Mouse (Mus musculus) thymus, adult 18-20 months (tissue): ENCODE results near the gene Fbxo22.
"Not testable (repeated sequence)": the region's sequence is repeated elsewhere in the genome, so short reads cannot be mapped to it uniquely, and the experiment has no call there.

Source experiments
- DNase-seq, 2 experiments: peaks; one replicate each; pipeline ENCODE4 v3.0.0; 2022; ENCODE audit warnings: mixed read lengths in 2 of 2

The Fbxo22 gene

GRCm38 (mm10) chr9:55208790-55209481 is at the start of gene Fbxo22:
Gene Fbxo22, plus strand, starts transcription at chr9:55208925.
- peak; percentile 60 to 67 for DNase-seq

GRCm38 (mm10) chr9:55170655-55171412 is 37.9 kb upstream of the Fbxo22 start:
- no peak for DNase-seq

- no peak for DNase-seq
Observed at GRCm38 (mm10) chr9:55172195-55172685, 36.5 kb upstream of the Fbxo22 start.

GRCm38 (mm10) chr9:55174235-55174634 is 34.5 kb upstream of the Fbxo22 start:
- DNase-seq = no peak

- DNase-seq = no peak
Observed at GRCm38 (mm10) chr9:55195876-55196275, 12.8 kb upstream of the Fbxo22 start.

GRCm38 (mm10) chr9:55198260-55198659 is 10.5 kb upstream of the Fbxo22 start:
- no peak for DNase-seq

- DNase-seq = no peak
Observed at GRCm38 (mm10) chr9:55199348-55199747, 9.4 kb upstream of the Fbxo22 start.

GRCm38 (mm10) chr9:55208458-55208789 is 301 bp upstream of the Fbxo22 start:
- no peak for DNase-seq

GRCm38 (mm10) chr9:55211611-55212010 is 2.9 kb downstream of the Fbxo22 start:
- no peak for DNase-seq

GRCm38 (mm10) chr9:55213396-55213795 is 4.7 kb downstream of the Fbxo22 start:
- no peak for DNase-seq

GRCm38 (mm10) chr9:55215056-55215455 is 6.3 kb downstream of the Fbxo22 start:
- DNase-seq = no peak

GRCm38 (mm10) chr9:55215648-55216047 is 6.9 kb downstream of the Fbxo22 start:
- no peak for DNase-seq

GRCm38 (mm10) chr9:55216078-55216477 is 7.4 kb downstream of the Fbxo22 start:
- DNase-seq = no peak

GRCm38 (mm10) chr9:55217381-55217780 is 8.7 kb downstream of the Fbxo22 start:
- no peak for DNase-seq

- no peak for DNase-seq
Observed at GRCm38 (mm10) chr9:55225165-55225737, 16.5 kb downstream of the Fbxo22 start.

GRCm38 (mm10) chr9:55226251-55226650 is 17.5 kb downstream of the Fbxo22 start:
- no peak for DNase-seq

- DNase-seq = no peak
Observed at GRCm38 (mm10) chr9:55228149-55228548, 19.4 kb downstream of the Fbxo22 start.

GRCm38 (mm10) chr9:55229010-55229409 is 20.3 kb downstream of the Fbxo22 start:
- no peak for DNase-seq

- no peak for DNase-seq
Observed at GRCm38 (mm10) chr9:55231544-55231943, 22.8 kb downstream of the Fbxo22 start.

- DNase-seq = no peak
Observed at GRCm38 (mm10) chr9:55232110-55232509, 23.4 kb downstream of the Fbxo22 start.

GRCm38 (mm10) chr9:55232586-55232985 is 23.9 kb downstream of the Fbxo22 start:
- DNase-seq = no peak

GRCm38 (mm10) chr9:55233076-55233475 is 24.4 kb downstream of the Fbxo22 start:
- DNase-seq = not testable (repeated sequence)

GRCm38 (mm10) chr9:55236235-55237165 is 27.8 kb downstream of the Fbxo22 start:
- no peak for DNase-seq
